ENCODE assay signal across 34 mouse cellular contexts in genomic region chr5:76612867-76613499, GRCm38 (mm10). TPM values are rescaled to one million over a fixed set of nuclear protein-coding genes. Genes with fewer than 3 reads are reported as not detected.
DNase-seq lines count a peak whose midpoint lies in the region; ATAC-seq and TF ChIP-seq lines count a peak whose summit lies in the region.
"Had no signal": no experiment of that assay in that cellular context is flagged by ENCODE, and none has a peak within 500 bp of the region (broad histone marks: within the 10 kb centered on the region; RNA-seq: fewer than 3 reads in every experiment).

No protein-coding gene starts in this region.

- H3K36me3 ChIP-seq in neural tube, embryonic 11.5 days (ENCODE audit: control insufficient read depth, insufficient read depth, low read length): peaks cover 9% of the 10 kb centered on the region
- H3K36me3 ChIP-seq in limb, embryonic 14.5 days (ENCODE audit: control insufficient read depth, insufficient read depth, low read length): peaks cover 79% of the 10 kb centered on the region

- no peak overlapping the region for H3K4me3 ChIP-seq in neural tube, embryonic 11.5 days (ENCODE audit: low read depth, low read length)
- no peak overlapping the region for H3K4me3 ChIP-seq in limb, embryonic 14.5 days (replicated peaks; ENCODE audit: low read length)
- H3K4me3 ChIP-seq: embryonic facial prominence, embryonic 12.5 days; erythroblast, embryonic 14.5 days; heart, embryonic 10.5 days; heart, embryonic 15.5 days; hindbrain, embryonic 12.5 days; liver, embryonic 15.5 days; myocyte had no signal

- peak; percentile 94 for ATAC-seq in neural tube, embryonic 11.5 days (ENCODE audit: insufficient read depth, low FRiP score, low TSS enrichment)
- no peak for ATAC-seq in limb, embryonic 14.5 days (ENCODE audit: low FRiP score, low read depth)
- ATAC-seq: forebrain, embryonic 16.5 days; hindbrain, postnatal 0 days; intestine, postnatal 0 days had no signal

- DNase-seq in embryo, embryonic 11 days: peak; percentile 16
- DNase-seq in embryo, embryonic 9.5 days (ENCODE audit: extremely low spot score): no peak
- DNase-seq in neural tube, embryonic 11.5 days (ENCODE audit: low spot score): peak; percentile 37
- DNase-seq in neural tube, embryonic 10.5 days (ENCODE audit: extremely low spot score, low spot score): no peak
- peak; percentile 38 for DNase-seq in limb, embryonic 14.5 days (ENCODE audit: low spot score)
- no peak for DNase-seq in frontal cortex, postnatal 14 days (ENCODE audit: low spot score in 2 of 2)
- no peak for DNase-seq in right cerebral cortex, postnatal 14 days
- DNase-seq: adrenal gland, postnatal 10 days; cerebellum, adult 8-10 months; cerebellum, postnatal 36 days; gastrocnemius, postnatal 14 days; heart, postnatal 36 days; kidney, adult 9 months; kidney, postnatal 10 days; layer of hippocampus, postnatal 36 days; lung, embryonic 14.5 days; lung, postnatal 14 days; right cerebral cortex, adult 18-20 months; right cerebral cortex, postnatal 4 days; thymus, adult 18-20 months; thymus, postnatal 25 days had no signal

- H3K4me1 ChIP-seq in neural tube, embryonic 11.5 days (ENCODE audit: control insufficient read depth, insufficient read depth, low read length): no peaks in the 10 kb centered on the region
- no peaks in the 10 kb centered on the region for H3K4me1 ChIP-seq in limb, embryonic 14.5 days (ENCODE audit: control insufficient read depth, insufficient read depth, low read length)
- H3K4me1 ChIP-seq: embryonic facial prominence, embryonic 12.5 days; heart, embryonic 10.5 days; heart, embryonic 15.5 days; hindbrain, embryonic 12.5 days; liver, embryonic 15.5 days had no signal

- H3K9me3 ChIP-seq in neural tube, embryonic 11.5 days (ENCODE audit: control insufficient read depth, low read length): no peaks in the 10 kb centered on the region
- H3K9me3 ChIP-seq in limb, embryonic 14.5 days (ENCODE audit: control insufficient read depth, low read length): no peaks in the 10 kb centered on the region
- H3K9me3 ChIP-seq: embryonic facial prominence, embryonic 12.5 days; G1E; heart, embryonic 15.5 days; hindbrain, embryonic 12.5 days; liver, embryonic 15.5 days had no signal

- no peak overlapping the region for H3K4me2 ChIP-seq in neural tube, embryonic 11.5 days (ENCODE audit: low read depth)
- no peak overlapping the region for H3K4me2 ChIP-seq in limb, embryonic 14.5 days (replicated peaks; ENCODE audit: low read depth, low read length, severe bottlenecking)
- H3K4me2 ChIP-seq: embryonic facial prominence, embryonic 12.5 days; heart, embryonic 15.5 days; hindbrain, embryonic 12.5 days; liver, embryonic 15.5 days; lung, embryonic 14.5 days; midbrain, embryonic 11.5 days had no signal

- WGBS in neural tube, embryonic 11.5 days: 57% methylated on average over 6 of the region's 6 CpGs
- WGBS in limb, embryonic 14.5 days: 69% methylated on average over 6 of the region's 6 CpGs

- H3K9ac ChIP-seq in neural tube, embryonic 11.5 days (ENCODE audit: low read length): no peak overlapping the region
- no peak overlapping the region for H3K9ac ChIP-seq in limb, embryonic 14.5 days (ENCODE audit: low read depth, low read length, severe bottlenecking)
- H3K9ac ChIP-seq: embryonic facial prominence, embryonic 12.5 days; heart, embryonic 15.5 days; hindbrain, embryonic 12.5 days; liver, embryonic 15.5 days; lung, embryonic 14.5 days had no signal

- no peaks in the 10 kb centered on the region for H3K27me3 ChIP-seq in neural tube, embryonic 11.5 days (ENCODE audit: control insufficient read depth, insufficient read depth, low read length)
- no peaks in the 10 kb centered on the region for H3K27me3 ChIP-seq in limb, embryonic 14.5 days (ENCODE audit: control insufficient read depth, insufficient read depth, low read length)
- H3K27me3 ChIP-seq: embryonic facial prominence, embryonic 12.5 days; heart, embryonic 15.5 days; hindbrain, embryonic 12.5 days; liver, embryonic 15.5 days had no signal

- H3K27ac ChIP-seq in neural tube, embryonic 11.5 days (ENCODE audit: low read depth, low read length): peak overlapping the region; percentile 23; the same call in 1 of the 2 replicates
- H3K27ac ChIP-seq in limb, embryonic 14.5 days (replicated peaks; ENCODE audit: low read depth, low read length): no peak overlapping the region
- H3K27ac ChIP-seq: embryonic facial prominence, embryonic 12.5 days; heart, embryonic 10.5 days; heart, embryonic 15.5 days; hindbrain, embryonic 12.5 days; hindbrain, postnatal 0 days; liver, embryonic 15.5 days; stomach, postnatal 0 days had no signal

- no peak for TF ChIP-seq POLR2A in limb, embryonic 14.5 days (IDR thresholded peaks at IDR 0.05; ENCODE audit: borderline replicate concordance, extremely low read depth, insufficient read depth, insufficient read length)

RNA-seq across cellular contexts. Expression of gene Cep135, which starts 24.5 kb away (rescaled TPM):
- 9.3 and 10.7 TPM in 2 replicates for polyA plus RNA-seq in neural tube, embryonic 11.5 days (2014; fragmentation: Nextera tagmentation; extraction: Ambion mirVana)
- 7.7 and 10.3 TPM in 2 replicates for polyA plus RNA-seq in limb, embryonic 14.5 days (2012; rRNA removed)
- 6.9 and 8.5 TPM in 2 replicates for polyA plus RNA-seq in limb, embryonic 14.5 days (2014; fragmentation: Nextera tagmentation; extraction: Ambion mirVana)

RNA-seq across cellular contexts. Expression of gene C530008M17Rik, which starts 43.3 kb away (rescaled TPM):
- 36.8 and 38.6 TPM in 2 replicates for polyA plus RNA-seq in neural tube, embryonic 11.5 days (2014; fragmentation: Nextera tagmentation; extraction: Ambion mirVana)
- polyA plus RNA-seq in limb, embryonic 14.5 days (2012; rRNA removed): 24.0 and 26.5 TPM in 2 replicates
- polyA plus RNA-seq in limb, embryonic 14.5 days (2014; fragmentation: Nextera tagmentation; extraction: Ambion mirVana): 12.6 and 15.1 TPM in 2 replicates

Comparison
In these comparisons a context has a peak if more than half of its experiments do, and no peak if none do; other contexts are left out.
1. DNase-seq: peak in embryo, embryonic 11 days (single experiment), neural tube, embryonic 11.5 days (single experiment) and limb, embryonic 14.5 days (single experiment); none in embryo, embryonic 9.5 days (single experiment), neural tube, embryonic 10.5 days (single experiment), frontal cortex, postnatal 14 days (0 of 2) and right cerebral cortex, postnatal 14 days (single experiment).